ENCODE assay signal across 17 mouse cellular contexts in genomic region chr16:58661826-58662225, GRCm38 (mm10). TPM values are rescaled to one million over a fixed set of nuclear protein-coding genes. Genes with fewer than 3 reads are reported as not detected.
A peak's percentile ranks its signal among the peaks of the same experiment; 100 is the strongest.
DNase-seq lines count a peak whose midpoint lies in the region; ATAC-seq and TF ChIP-seq lines count a peak whose summit lies in the region.
"Had no signal": no experiment of that assay in that cellular context is flagged by ENCODE, and none has a peak within 500 bp of the region (broad histone marks: within the 10 kb centered on the region; RNA-seq: fewer than 3 reads in every experiment).

No protein-coding gene starts in this region.

- H3K36me3 ChIP-seq in kidney, embryonic 15.5 days: no peaks in the 10 kb centered on the region
- no peaks in the 10 kb centered on the region for H3K36me3 ChIP-seq in liver, embryonic 15.5 days (replicated peaks)
- no peaks in the 10 kb centered on the region for H3K36me3 ChIP-seq in stomach, postnatal 0 days (ENCODE audit: control insufficient read depth, insufficient read depth, low read length)
- H3K36me3 ChIP-seq: embryonic facial prominence, embryonic 12.5 days; lung, embryonic 15.5 days; midbrain, embryonic 12.5 days had no signal

- H3K4me1 ChIP-seq in kidney, embryonic 15.5 days: no peaks in the 10 kb centered on the region
- H3K4me1 ChIP-seq in liver, embryonic 15.5 days (replicated peaks): peaks cover 91% of the 10 kb centered on the region
- H3K4me1 ChIP-seq in stomach, postnatal 0 days (replicated peaks; ENCODE audit: control insufficient read depth, insufficient read depth): no peaks in the 10 kb centered on the region
- H3K4me1 ChIP-seq: embryonic facial prominence, embryonic 12.5 days; lung, embryonic 15.5 days; midbrain, embryonic 12.5 days had no signal

- TF ChIP-seq CTCF in stomach, postnatal 0 days (IDR thresholded peaks at IDR 0.05; ENCODE audit: low read depth): no peak
- no peak for TF ChIP-seq CTCF in left cerebral cortex, adult 2 months (IDR thresholded peaks at IDR 0.05)

- no peaks in the 10 kb centered on the region for H3K27me3 ChIP-seq in kidney, embryonic 15.5 days
- no peaks in the 10 kb centered on the region for H3K27me3 ChIP-seq in liver, embryonic 15.5 days
- H3K27me3 ChIP-seq in stomach, postnatal 0 days (ENCODE audit: control insufficient read depth, insufficient read depth, low read length): no peaks in the 10 kb centered on the region
- H3K27me3 ChIP-seq: embryonic facial prominence, embryonic 12.5 days; lung, embryonic 15.5 days; midbrain, embryonic 12.5 days had no signal

- DNase-seq in kidney, adult 11 months: no peak
- DNase-seq in stomach, postnatal 0 days (ENCODE audit: low spot score): peak; percentile 3
- DNase-seq in left cerebral cortex, adult 2 months (ENCODE audit: extremely low spot score in 1 of 2, low spot score in 2 of 2): no peak
- no peak for DNase-seq in embryo, embryonic 10 days (ENCODE audit: low spot score)
- DNase-seq: adrenal gland, postnatal 10 days; cerebellum, adult 8-10 months; gastrocnemius, postnatal 36 days had no signal

- no peak overlapping the region for H3K4me3 ChIP-seq in kidney, embryonic 15.5 days (replicated peaks)
- peak overlapping the region; percentile 35 for H3K4me3 ChIP-seq in liver, embryonic 15.5 days (replicated peaks)
- no peak overlapping the region for H3K4me3 ChIP-seq in stomach, postnatal 0 days (ENCODE audit: low read depth, low read length)
- no peak overlapping the region for H3K4me3 ChIP-seq in left cerebral cortex, adult 2 months
- H3K4me3 ChIP-seq: embryonic facial prominence, embryonic 12.5 days; lung, embryonic 15.5 days; midbrain, embryonic 12.5 days had no signal

- intact Hi-C loops in left cerebral cortex, adult 2 months (cut with DNase I): loop anchor here (5.0 kb wide), 3 partner anchors 200 to 1030 kb away; no protein-coding TSS in a partner anchor

- no peak overlapping the region for H3K27ac ChIP-seq in kidney, embryonic 15.5 days
- H3K27ac ChIP-seq in liver, embryonic 15.5 days (replicated peaks): peak overlapping the region; percentile 97
- H3K27ac ChIP-seq in stomach, postnatal 0 days (replicated peaks): no peak overlapping the region
- H3K27ac ChIP-seq in left cerebral cortex, adult 2 months: no peak overlapping the region
- H3K27ac ChIP-seq: embryonic facial prominence, embryonic 12.5 days; lung, embryonic 15.5 days; midbrain, embryonic 12.5 days had no signal

- WGBS in kidney, embryonic 15.5 days: 87% methylated on average over 5 of the region's 5 CpGs
- WGBS in liver, embryonic 15.5 days (ENCODE audit: insufficient replicate concordance): 10% methylated on average over 5 of the region's 5 CpGs
- 67% methylated on average over 5 of the region's 5 CpGs for WGBS in stomach, postnatal 0 days

- peak; percentile 62 for ATAC-seq in kidney, embryonic 15.5 days (replicated peaks; ENCODE audit: low FRiP score)
- peak; percentile 78 for ATAC-seq in erythroblast, adult 5-6 weeks (replicated peaks; ENCODE audit: low FRiP score, poor library complexity, severe bottlenecking)
- ATAC-seq in liver, embryonic 15.5 days (ENCODE audit: insufficient read depth): peak; percentile 92
- no peak for ATAC-seq in stomach, postnatal 0 days (ENCODE audit: low FRiP score, low TSS enrichment)

- no peak overlapping the region for H3K4me2 ChIP-seq in kidney, embryonic 15.5 days
- peak overlapping the region; percentile 64 for H3K4me2 ChIP-seq in liver, embryonic 15.5 days
- no peak overlapping the region for H3K4me2 ChIP-seq in stomach, postnatal 0 days (replicated peaks; ENCODE audit: low read depth)
- H3K4me2 ChIP-seq: embryonic facial prominence, embryonic 12.5 days; lung, embryonic 15.5 days; midbrain, embryonic 12.5 days had no signal

- no peaks in the 10 kb centered on the region for H3K9me3 ChIP-seq in kidney, embryonic 15.5 days (replicated peaks)
- no peaks in the 10 kb centered on the region for H3K9me3 ChIP-seq in liver, embryonic 15.5 days (replicated peaks)
- H3K9me3 ChIP-seq in stomach, postnatal 0 days (ENCODE audit: control insufficient read depth, low read length): no peaks in the 10 kb centered on the region
- H3K9me3 ChIP-seq: embryonic facial prominence, embryonic 12.5 days; lung, embryonic 15.5 days; midbrain, embryonic 12.5 days had no signal

- H3K9ac ChIP-seq in kidney, embryonic 15.5 days: no peak overlapping the region
- H3K9ac ChIP-seq in liver, embryonic 15.5 days: peak overlapping the region; percentile 51
- no peak overlapping the region for H3K9ac ChIP-seq in stomach, postnatal 0 days (ENCODE audit: low read length)
- H3K9ac ChIP-seq: embryonic facial prominence, embryonic 12.5 days; lung, embryonic 15.5 days; midbrain, embryonic 12.5 days had no signal

- TF ChIP-seq EP300 in stomach, postnatal 0 days (optimal IDR thresholded peaks at IDR 0.05): no peak

RNA-seq across cellular contexts. Expression of gene Cpox, which starts 8.3 kb away (rescaled TPM):
- 38.0 and 39.1 TPM in 2 replicates for polyA plus RNA-seq in kidney, embryonic 15.5 days (2015; fragmentation: Nextera tagmentation; extraction: Ambion mirVana)
- total RNA-seq in erythroblast, adult 5-6 weeks (2015; ENCODE audit: low replicate concordance): 410 and 442 TPM in 2 replicates
- total RNA-seq in erythroblast, adult 5-6 weeks (2017; ENCODE audit: low replicate concordance): 412 and 476 TPM in 2 replicates
- polyA plus RNA-seq in liver, embryonic 15.5 days (2015; fragmentation: Nextera tagmentation; extraction: Ambion mirVana): 496 and 576 TPM in 2 replicates
- polyA plus RNA-seq in stomach, postnatal 0 days (2015; fragmentation: Nextera tagmentation; extraction: Ambion mirVana): 42.3 and 44.9 TPM in 2 replicates
- total RNA-seq in left cerebral cortex, adult 2 months (2021): 10 to 100 TPM; 35.5 to 37.5 TPM

RNA-seq across cellular contexts. Expression of gene E330017A01Rik, which starts 23.3 kb away (rescaled TPM):
- not detected in 2 replicates for polyA plus RNA-seq in kidney, embryonic 15.5 days (2015; fragmentation: Nextera tagmentation; extraction: Ambion mirVana)
- total RNA-seq in erythroblast, adult 5-6 weeks (2015; ENCODE audit: low replicate concordance): not detected in 2 replicates
- not detected in 2 replicates for total RNA-seq in erythroblast, adult 5-6 weeks (2017; ENCODE audit: low replicate concordance)
- not detected in 2 replicates for polyA plus RNA-seq in liver, embryonic 15.5 days (2015; fragmentation: Nextera tagmentation; extraction: Ambion mirVana)
- not detected in 2 replicates for polyA plus RNA-seq in stomach, postnatal 0 days (2015; fragmentation: Nextera tagmentation; extraction: Ambion mirVana)
- not detected for total RNA-seq in left cerebral cortex, adult 2 months (2021)
- total RNA-seq: adrenal gland, postnatal 10 days; gastrocnemius, postnatal 36 days; hematopoietic stem cell, adult 5-6 weeks; layer of hippocampus, postnatal 25 days had no signal
- polyA plus RNA-seq: embryonic facial prominence, embryonic 12.5 days; kidney, embryonic 16.5 days; lung, embryonic 15.5 days; midbrain, embryonic 12.5 days; urinary bladder, adult 2 months had no signal

RNA-seq across cellular contexts. Expression of gene Gm813, which starts 45.0 kb away (rescaled TPM):
- not detected in 2 replicates for polyA plus RNA-seq in kidney, embryonic 15.5 days (2015; fragmentation: Nextera tagmentation; extraction: Ambion mirVana)
- total RNA-seq in erythroblast, adult 5-6 weeks (2015; ENCODE audit: low replicate concordance): not detected in 2 replicates
- total RNA-seq in erythroblast, adult 5-6 weeks (2017; ENCODE audit: low replicate concordance): not detected in 2 replicates
- polyA plus RNA-seq in liver, embryonic 15.5 days (2015; fragmentation: Nextera tagmentation; extraction: Ambion mirVana): not detected in 2 replicates
- not detected in 2 replicates for polyA plus RNA-seq in stomach, postnatal 0 days (2015; fragmentation: Nextera tagmentation; extraction: Ambion mirVana)
- not detected for total RNA-seq in left cerebral cortex, adult 2 months (2021)
- total RNA-seq: adrenal gland, postnatal 10 days; gastrocnemius, postnatal 36 days; hematopoietic stem cell, adult 5-6 weeks; layer of hippocampus, postnatal 25 days had no signal
- polyA plus RNA-seq: embryonic facial prominence, embryonic 12.5 days; kidney, embryonic 16.5 days; lung, embryonic 15.5 days; midbrain, embryonic 12.5 days; urinary bladder, adult 2 months had no signal

RNA-seq across cellular contexts. Expression of gene Gpr15, which starts 57.0 kb away (rescaled TPM):
- polyA plus RNA-seq in kidney, embryonic 15.5 days (2015; fragmentation: Nextera tagmentation; extraction: Ambion mirVana): not detected in 2 replicates
- not detected in 2 replicates for total RNA-seq in erythroblast, adult 5-6 weeks (2015; ENCODE audit: low replicate concordance)
- not detected in 2 replicates for total RNA-seq in erythroblast, adult 5-6 weeks (2017; ENCODE audit: low replicate concordance)
- polyA plus RNA-seq in liver, embryonic 15.5 days (2015; fragmentation: Nextera tagmentation; extraction: Ambion mirVana): 0.05 and 0.12 TPM in 2 replicates
- polyA plus RNA-seq in stomach, postnatal 0 days (2015; fragmentation: Nextera tagmentation; extraction: Ambion mirVana): not detected in 2 replicates
- total RNA-seq in left cerebral cortex, adult 2 months (2021): not detected
- total RNA-seq: adrenal gland, postnatal 10 days; gastrocnemius, postnatal 36 days; hematopoietic stem cell, adult 5-6 weeks; layer of hippocampus, postnatal 25 days had no signal
- polyA plus RNA-seq: embryonic facial prominence, embryonic 12.5 days; kidney, embryonic 16.5 days had no signal

Comparison
In these comparisons a context has a peak if more than half of its experiments do, and no peak if none do; other contexts are left out.
1. RNA of gene Cpox, which starts 8.3 kb away (polyA plus RNA-seq): 496 to 576 TPM in liver, embryonic 15.5 days; 42.3 to 44.9 TPM in stomach, postnatal 0 days and 38.0 to 39.1 TPM in kidney, embryonic 15.5 days; every median in the first group is over 10 times any median in the second.